Mouse (Mus musculus) heart, adult 2 months (tissue): ENCODE data around the gene Hist2h2aa1.

Source experiments
- CTCF ChIP-seq: fragments of 200-600 bp; IDR thresholded peaks from 2 replicates; pipeline ENCODE4 v1.8.1; 2022; ENCODE audit warnings: antibody characterized with exemption, mild to moderate bottlenecking, moderate library complexity
- POLR2A ChIP-seq: fragments of 200-500 bp; IDR thresholded peaks from 2 replicates; pipeline ENCODE4 v1.6.1; 2011; ENCODE audit warnings: mild to moderate bottlenecking, low read depth, low read length, control low read depth; ENCODE audit not compliant: insufficient read depth

- TF ChIP-seq CTCF (no peak), POLR2A (no peak)
These were observed 48.1 kb downstream of the Hist2h2aa1 start for GRCm38 (mm10) chr3:96293368-96293767.
